Mouse (Mus musculus) T-helper 1 cell (primary cell): ENCODE results near the gene Snap47.
"Not testable (repeated sequence)": the region's sequence is repeated elsewhere in the genome, so short reads cannot be mapped to it uniquely, and the experiment has no call there.

Experiments used
- in situ Hi-C: fragments of 300-600 bp; cut with MboI, MseI; formaldehyde crosslinking; loops from one replicate; pipeline ENCODE4 v1.15.1; 2025; ENCODE audit warnings: high pct_unique_total_duplicates

The Snap47 gene

GRCm38 (mm10) chr11:59375475-59375874 lies 75.5 kb downstream of the Snap47 start, which contains the start of gene Prss38:
Gene Prss38, minus strand, starts transcription at chr11:59375657.
- in situ Hi-C loops = loop anchor here (10.0 kb wide), 1 partner anchor 549 kb away; no protein-coding TSS in a partner anchor

- in situ Hi-C loops = loop anchor here (10.0 kb wide), 1 partner anchor 555 kb away; no protein-coding TSS in a partner anchor
These were observed 81.1 kb downstream of the Snap47 start for GRCm38 (mm10) chr11:59369848-59370247.

GRCm38 (mm10) chr11:59367955-59368354 lies 83.0 kb downstream of the Snap47 start:
- in situ Hi-C loops = not testable (repeated sequence)

GRCm38 (mm10) chr11:59366633-59367032 lies 84.4 kb downstream of the Snap47 start:
- in situ Hi-C loops = no loop called here

- in situ Hi-C loops = no loop called here
These were observed 85.0 kb downstream of the Snap47 start for GRCm38 (mm10) chr11:59366031-59366430.

- in situ Hi-C loops = no loop called here
These were observed 86.6 kb downstream of the Snap47 start for GRCm38 (mm10) chr11:59364417-59364816.

GRCm38 (mm10) chr11:59364007-59364406 lies 87.0 kb downstream of the Snap47 start:
- in situ Hi-C loops = no loop called here

GRCm38 (mm10) chr11:59361291-59361690 lies 89.7 kb downstream of the Snap47 start:
- in situ Hi-C loops = no loop called here
